Mouse (Mus musculus): ENCODE results near the gene Hhip.

DNA sequence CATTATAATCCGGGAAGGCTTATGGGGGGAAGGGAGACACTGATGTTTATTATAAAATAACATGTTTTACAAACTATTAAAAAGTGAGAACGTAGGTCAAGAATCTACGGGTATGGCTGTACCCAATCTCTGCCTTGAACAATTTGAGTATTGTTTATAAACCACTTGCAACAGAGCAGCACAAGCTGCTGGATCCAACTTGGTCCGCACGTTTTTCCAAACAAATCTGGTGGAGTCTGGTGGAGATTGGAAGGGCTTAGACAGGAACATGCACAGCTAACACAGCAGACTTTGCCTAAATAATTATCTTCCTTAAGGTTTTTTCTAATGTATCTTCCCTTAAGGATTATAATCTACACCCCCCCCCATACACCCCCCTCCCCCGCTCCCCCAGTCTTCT is 2.7 kb downstream of the Hhip start:
- no peak for TF ChIP-seq CTCF (IDR thresholded peaks at IDR 0.05; ENCODE audit: low read depth, low read length)
- TF ChIP-seq POLR2A (IDR thresholded peaks at IDR 0.05; ENCODE audit: borderline replicate concordance, low read depth, low read length): no peak

All from bone marrow macrophage, adult 2 months (primary cell).